Mouse (Mus musculus): ENCODE measurements around the gene Hcfc2. TPM values are rescaled to one million over a fixed set of nuclear protein-coding genes. Genes with fewer than 3 reads are reported as not detected.

The Hcfc2 gene
- 7.6 and 8.1 TPM in 2 replicates for polyA plus RNA-seq (2012; rRNA removed)

DNA sequence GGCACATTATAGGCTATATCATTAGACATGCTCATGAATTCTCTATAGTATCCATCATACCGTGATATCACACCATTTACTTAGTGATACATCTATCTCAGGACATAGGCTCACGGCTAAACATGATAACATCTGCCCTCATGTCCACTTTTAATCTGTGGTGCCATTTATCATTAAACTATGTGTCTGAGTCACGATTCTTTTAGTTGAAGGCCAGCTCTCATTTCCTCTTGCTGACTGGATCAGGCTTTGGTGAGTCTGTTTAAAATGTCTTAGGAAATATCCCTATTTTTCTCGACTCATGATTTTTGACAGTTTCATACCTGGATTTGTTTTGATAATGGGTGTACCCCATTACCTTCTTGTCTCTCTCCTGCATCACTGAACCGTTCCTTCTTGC, at the start of gene Hcfc2:
Hcfc2 (plus strand) TSS at position 205 of the 400 bp plus-strand sequence.
- no peak within 1 kb of the TSS for H3K4me3 ChIP-seq (ENCODE audit: insufficient read depth, low read depth, low read length)
- H3K27me3 ChIP-seq (replicated peaks; ENCODE audit: control insufficient read depth, insufficient read depth, low read length): no peaks in the 10 kb centered on the region
- no peak for DNase-seq
- 65% methylated on average over 5 of the region's 5 CpGs for WGBS
- TF ChIP-seq POLR2A (IDR thresholded peaks at IDR 0.05; ENCODE audit: low read depth, low read length) (no peak), CTCF (conservative IDR thresholded peaks at IDR 0.05; ENCODE audit: insufficient read depth, insufficient read length, low read depth, low read length) (no peak)
- H3K36me3 ChIP-seq (ENCODE audit: control insufficient read depth, insufficient read depth, low read length): no peaks in the 10 kb centered on the region
- 0 out of 2 replicates have a peak, but pooled peaks cover 5% of the 10 kb centered on the region for H3K4me1 ChIP-seq (ENCODE audit: control insufficient read depth, insufficient read depth, low read length)
- H3K27ac ChIP-seq (ENCODE audit: insufficient read depth, low read depth, low read length): no peak within 1 kb of the TSS

DNA sequence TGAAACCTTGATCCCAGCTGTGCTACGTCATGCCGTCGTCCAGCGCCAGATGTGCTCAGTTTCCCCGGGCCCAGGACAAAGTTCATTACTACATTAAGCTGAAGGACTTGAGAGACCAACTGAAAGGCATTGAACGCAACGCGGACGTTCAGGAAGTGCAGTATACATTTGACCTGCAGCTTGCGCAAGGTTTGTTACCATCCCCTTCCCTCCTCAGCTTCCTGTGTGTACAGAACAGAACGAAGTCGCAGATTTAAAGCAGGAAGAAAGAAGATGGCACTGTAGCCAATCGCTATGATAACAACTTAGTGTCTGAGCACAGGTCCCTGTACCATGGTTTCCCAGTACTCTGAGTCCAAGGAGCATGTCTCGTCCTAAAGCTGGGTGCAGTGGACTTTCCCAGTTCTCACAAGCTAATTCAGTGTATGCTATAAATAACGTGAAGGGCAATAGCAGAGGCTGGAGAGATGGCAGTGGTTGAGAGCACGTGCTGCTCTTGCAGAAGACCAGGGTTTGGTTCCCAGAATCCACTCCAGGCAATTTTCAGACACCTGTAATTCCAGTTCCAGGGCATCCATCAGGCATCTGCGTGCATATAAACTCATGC, 48.7 kb upstream of the Hcfc2 start:
- no peak for TF ChIP-seq POLR2A (IDR thresholded peaks at IDR 0.05; ENCODE audit: low read depth, low read length)
- no peak for TF ChIP-seq CTCF (conservative IDR thresholded peaks at IDR 0.05; ENCODE audit: insufficient read depth, insufficient read length, low read depth, low read length)
- no peak overlapping the region for H3K4me3 ChIP-seq (ENCODE audit: insufficient read depth, low read depth, low read length)
- WGBS: 77% methylated on average over 17 of the region's 17 CpGs

DNA sequence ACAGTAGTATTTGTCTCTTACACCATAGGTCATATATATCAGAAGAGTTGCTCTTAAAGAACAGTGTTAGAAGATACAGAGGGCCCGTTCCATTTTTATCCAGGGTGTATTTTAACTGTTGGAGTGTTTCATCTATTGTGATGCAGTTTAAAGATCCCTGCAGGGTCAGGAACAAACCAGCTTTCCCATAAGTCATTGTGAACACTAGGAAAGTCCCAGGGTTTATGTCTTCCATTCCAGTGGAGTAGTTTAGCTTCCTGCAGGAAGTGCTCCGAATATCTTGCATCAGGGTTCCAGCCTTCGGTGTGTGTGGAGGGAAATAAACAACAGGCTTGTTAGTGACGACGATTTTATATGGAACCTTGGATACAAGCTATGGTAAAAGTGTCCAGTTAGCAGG, 44.7 kb upstream of the Hcfc2 start:
- TF ChIP-seq POLR2A (IDR thresholded peaks at IDR 0.05; ENCODE audit: low read depth, low read length) (no peak), CTCF (conservative IDR thresholded peaks at IDR 0.05; ENCODE audit: insufficient read depth, insufficient read length, low read depth, low read length) (no peak)
- WGBS: 74% methylated on average over 5 of the region's 5 CpGs
- DNase-seq: no peak
- Histone ChIP-seq H3K36me3 (ENCODE audit: control insufficient read depth, insufficient read depth, low read length) (peaks cover 2% of the 10 kb centered on the region; the same call in 1 of the 2 replicates), H3K27me3 (replicated peaks; ENCODE audit: control insufficient read depth, insufficient read depth, low read length) (no peaks in the 10 kb centered on the region), H3K4me3 (ENCODE audit: insufficient read depth, low read depth, low read length) (no peak overlapping the region), H3K27ac (ENCODE audit: insufficient read depth, low read depth, low read length) (no peak overlapping the region), H3K4me1 (ENCODE audit: control insufficient read depth, insufficient read depth, low read length) (no peaks in the 10 kb centered on the region)

More for the DNA sequence above, 48.7 kb upstream of the Hcfc2 start:
- Histone ChIP-seq H3K36me3 (ENCODE audit: control insufficient read depth, insufficient read depth, low read length) (peaks cover 3% of the 10 kb centered on the region; the same call in 1 of the 2 replicates), H3K27me3 (replicated peaks; ENCODE audit: control insufficient read depth, insufficient read depth, low read length) (no peaks in the 10 kb centered on the region), H3K4me1 (ENCODE audit: control insufficient read depth, insufficient read depth, low read length) (no peaks in the 10 kb centered on the region), H3K27ac (ENCODE audit: insufficient read depth, low read depth, low read length) (no peak overlapping the region)
- DNase-seq: no peak

DNA sequence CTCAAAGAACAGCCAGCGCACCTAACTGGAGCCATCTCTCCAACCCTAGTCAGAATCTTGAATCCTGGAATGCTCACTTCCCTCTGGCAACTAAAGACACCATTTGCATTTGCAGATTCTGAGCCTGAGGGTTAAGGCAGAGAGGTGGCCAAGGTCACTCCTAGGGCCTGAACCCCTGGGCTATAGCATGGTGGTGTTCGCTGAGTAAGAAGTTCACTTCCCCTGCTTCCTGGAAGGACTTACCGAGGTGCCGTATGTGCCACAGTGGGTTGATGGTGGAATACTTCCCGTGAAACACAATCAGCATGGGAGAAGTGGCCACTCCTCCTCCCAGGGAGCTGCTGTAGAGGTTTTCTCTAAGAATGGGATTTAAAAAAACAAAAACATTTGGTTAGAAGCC, 43.3 kb upstream of the Hcfc2 start:
- Histone ChIP-seq H3K36me3 (ENCODE audit: control insufficient read depth, insufficient read depth, low read length) (no peaks in the 10 kb centered on the region; the same call in 1 of the 2 replicates), H3K27ac (ENCODE audit: insufficient read depth, low read depth, low read length) (no peak overlapping the region), H3K27me3 (replicated peaks; ENCODE audit: control insufficient read depth, insufficient read depth, low read length) (no peaks in the 10 kb centered on the region), H3K4me3 (ENCODE audit: insufficient read depth, low read depth, low read length) (no peak overlapping the region), H3K4me1 (ENCODE audit: control insufficient read depth, insufficient read depth, low read length) (no peaks in the 10 kb centered on the region)
- TF ChIP-seq POLR2A (IDR thresholded peaks at IDR 0.05; ENCODE audit: low read depth, low read length): no peak
- TF ChIP-seq CTCF (conservative IDR thresholded peaks at IDR 0.05; ENCODE audit: insufficient read depth, insufficient read length, low read depth, low read length): no peak
- 74% methylated on average over 5 of the region's 5 CpGs for WGBS
- no peak for DNase-seq

DNA sequence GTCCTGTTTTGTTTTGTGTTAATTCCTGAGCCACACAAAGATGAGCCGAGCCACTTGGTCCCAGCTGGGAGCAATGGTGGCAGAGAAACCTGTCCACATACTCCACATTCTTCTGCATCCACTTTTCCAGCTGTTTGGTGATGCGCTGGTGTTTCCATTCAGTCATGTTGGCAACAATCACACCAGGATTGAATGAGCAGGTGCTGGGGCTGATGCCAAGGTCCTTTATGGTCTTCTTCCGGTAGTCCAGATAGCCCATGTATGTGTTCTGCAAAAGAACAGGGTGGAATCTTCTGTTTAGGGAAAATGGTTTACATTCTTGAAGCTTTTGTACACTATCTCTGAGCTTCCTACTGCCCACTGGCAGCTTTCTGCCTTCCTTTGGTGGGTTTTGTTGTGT, 41.4 kb upstream of the Hcfc2 start:
- Histone ChIP-seq H3K36me3 (ENCODE audit: control insufficient read depth, insufficient read depth, low read length) (no peaks in the 10 kb centered on the region; the same call in 1 of the 2 replicates), H3K27me3 (replicated peaks; ENCODE audit: control insufficient read depth, insufficient read depth, low read length) (no peaks in the 10 kb centered on the region), H3K4me1 (ENCODE audit: control insufficient read depth, insufficient read depth, low read length) (no peaks in the 10 kb centered on the region), H3K27ac (ENCODE audit: insufficient read depth, low read depth, low read length) (no peak overlapping the region), H3K4me3 (ENCODE audit: insufficient read depth, low read depth, low read length) (no peak overlapping the region)
- no peak for TF ChIP-seq CTCF (conservative IDR thresholded peaks at IDR 0.05; ENCODE audit: insufficient read depth, insufficient read length, low read depth, low read length)
- TF ChIP-seq POLR2A (IDR thresholded peaks at IDR 0.05; ENCODE audit: low read depth, low read length): no peak
- no peak for DNase-seq
- WGBS: 83% methylated on average over 3 of the region's 3 CpGs

DNA sequence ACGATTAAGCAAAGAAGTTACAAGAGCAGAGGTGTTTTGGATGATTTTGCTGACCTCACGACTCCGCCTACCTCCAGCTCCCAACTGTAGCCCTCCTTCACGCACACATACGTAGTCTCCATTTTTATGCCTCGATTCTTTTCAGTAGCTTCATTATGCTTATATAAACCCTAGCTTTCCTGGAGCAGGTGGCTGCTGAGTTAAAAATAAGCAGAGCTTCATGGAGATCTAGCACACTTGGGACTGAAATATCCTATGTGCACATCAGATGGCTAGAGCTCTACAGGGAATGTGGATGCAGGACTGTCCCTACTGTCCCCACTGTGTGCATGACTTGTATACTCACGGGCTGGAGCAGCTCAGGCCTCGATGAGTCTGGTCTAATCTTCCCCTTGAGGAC, 34.1 kb upstream of the Hcfc2 start:
- no peak for TF ChIP-seq POLR2A (IDR thresholded peaks at IDR 0.05; ENCODE audit: low read depth, low read length)
- no peak for TF ChIP-seq CTCF (conservative IDR thresholded peaks at IDR 0.05; ENCODE audit: insufficient read depth, insufficient read length, low read depth, low read length)
- WGBS: 87% methylated on average over 8 of the region's 8 CpGs
- Histone ChIP-seq H3K27ac (ENCODE audit: insufficient read depth, low read depth, low read length) (no peak overlapping the region), H3K4me3 (ENCODE audit: insufficient read depth, low read depth, low read length) (no peak overlapping the region), H3K36me3 (ENCODE audit: control insufficient read depth, insufficient read depth, low read length) (no peaks in the 10 kb centered on the region), H3K27me3 (replicated peaks; ENCODE audit: control insufficient read depth, insufficient read depth, low read length) (no peaks in the 10 kb centered on the region), H3K4me1 (ENCODE audit: control insufficient read depth, insufficient read depth, low read length) (no peaks in the 10 kb centered on the region)
- DNase-seq: no peak

DNA sequence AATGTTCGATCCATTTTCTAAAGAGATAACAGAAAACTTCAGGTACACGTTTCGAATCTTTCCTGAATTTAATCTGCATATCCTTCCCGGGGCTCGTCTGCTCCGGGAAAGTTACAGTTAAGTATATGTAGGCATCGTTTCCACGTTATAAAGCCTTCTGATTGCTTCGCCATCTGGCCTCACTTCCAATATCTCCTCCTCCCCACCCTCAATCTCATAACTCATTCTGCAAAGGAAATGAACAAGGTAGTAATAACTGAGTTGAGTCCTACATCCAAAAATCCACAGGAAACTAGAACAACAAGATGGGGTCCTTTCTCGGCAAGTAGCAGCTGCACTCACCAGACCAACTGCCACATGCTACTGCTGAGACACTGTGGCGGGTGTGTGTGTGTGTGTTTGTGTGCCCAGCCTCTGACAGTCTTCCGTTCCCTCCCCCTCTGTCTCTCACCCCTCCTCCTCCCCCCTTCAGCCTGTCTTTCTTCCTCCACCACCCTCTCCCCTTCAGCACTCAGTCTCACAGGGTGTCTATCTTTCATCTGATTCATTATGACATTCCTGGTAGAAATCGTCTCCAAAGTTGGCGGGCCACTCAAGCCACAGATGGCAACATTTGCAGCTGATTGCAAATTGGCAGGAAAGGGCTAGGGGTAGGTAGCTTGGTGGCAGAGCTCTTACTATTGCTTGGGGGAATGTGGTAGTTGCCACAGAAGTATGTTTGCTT, 33.5 kb upstream of the Hcfc2 start:
- 66% methylated on average over 14 of the region's 14 CpGs for WGBS
- H3K27ac ChIP-seq (ENCODE audit: insufficient read depth, low read depth, low read length): no peak overlapping the region
- no peaks in the 10 kb centered on the region for H3K36me3 ChIP-seq (ENCODE audit: control insufficient read depth, insufficient read depth, low read length)

More for the DNA sequence above, 33.5 kb upstream of the Hcfc2 start:
- DNase-seq: no peak
- no peak for TF ChIP-seq CTCF (conservative IDR thresholded peaks at IDR 0.05; ENCODE audit: insufficient read depth, insufficient read length, low read depth, low read length)
- no peak for TF ChIP-seq POLR2A (IDR thresholded peaks at IDR 0.05; ENCODE audit: low read depth, low read length)
- Histone ChIP-seq H3K27me3 (replicated peaks; ENCODE audit: control insufficient read depth, insufficient read depth, low read length) (no peaks in the 10 kb centered on the region), H3K4me3 (ENCODE audit: insufficient read depth, low read depth, low read length) (no peak overlapping the region), H3K4me1 (ENCODE audit: control insufficient read depth, insufficient read depth, low read length) (no peaks in the 10 kb centered on the region)

Data from kidney, adult 2 months (tissue).